Mouse (Mus musculus) ES-E14 (cell line): ENCODE data around the gene Usf1. TPM values are rescaled to one million over a fixed set of nuclear protein-coding genes. Genes with fewer than 3 reads are reported as not detected.

Experiments used
- DNase-seq: peaks from one replicate; pipeline ENCODE4 v3.0.0-alpha.2; 2013; ENCODE audit warnings: low read depth, low spot score
- H3K27ac ChIP-seq: 2 replicates; pipeline ENCODE4 v1.5.1; 2012; ENCODE audit warnings: low read depth, mild to moderate bottlenecking, low read length, moderate library complexity, mixed read lengths; ENCODE audit not compliant: poor library complexity, insufficient read depth, severe bottlenecking
- H3K36me3 ChIP-seq: 2 replicates; pipeline ENCODE4 v1.6.1; 2012; ENCODE audit warnings: mild to moderate bottlenecking, low read length, moderate library complexity, mixed read lengths; ENCODE audit not compliant: control insufficient read depth, poor library complexity, insufficient read depth, severe bottlenecking
- H3K4me1 ChIP-seq, 2 experiments: fragments of 150-350 bp in 1 of 2; sonication (generic) in 1 of 2; 2 replicates each; pipeline ENCODE4 v1.6.1; 2012; ENCODE audit warnings: low read length in 2 of 2, mild to moderate bottlenecking in 1 of 2, mixed read lengths in 1 of 2; ENCODE audit not compliant: control insufficient read depth in 2 of 2, insufficient read depth in 2 of 2, poor library complexity in 1 of 2
- H3K4me3 ChIP-seq, 2 experiments: fragments of 150-350 bp in 1 of 2; sonication (generic) in 1 of 2; 2 replicates each; pipeline ENCODE4 v1.5.1; 2012; ENCODE audit warnings: low read length in 2 of 2, low read depth in 1 of 2, mild to moderate bottlenecking in 1 of 2, mixed read lengths in 1 of 2; ENCODE audit not compliant: insufficient read depth in 1 of 2, poor library complexity in 1 of 2, severe bottlenecking in 1 of 2
- H3K9ac ChIP-seq: 2 replicates; pipeline ENCODE4 v1.6.1; 2012; ENCODE audit warnings: low read depth, mild to moderate bottlenecking, low read length, mixed read lengths; ENCODE audit not compliant: poor library complexity, insufficient read depth, severe bottlenecking
- H3K9me3 ChIP-seq: fragments of 150-350 bp; sonication (generic); 2 replicates; pipeline ENCODE4 v1.6.1; 2012; ENCODE audit warnings: low read depth, mild to moderate bottlenecking, low read length; ENCODE audit not compliant: control insufficient read depth, insufficient read depth
- CHD2 ChIP-seq: IDR thresholded peaks from 2 replicates; pipeline ENCODE4 v1.6.1; 2014; ENCODE audit warnings: mild to moderate bottlenecking, low read depth, low read length, inconsistent platforms
- HCFC1 ChIP-seq: IDR thresholded peaks from 2 replicates; pipeline ENCODE4 v1.6.1; 2012; ENCODE audit warnings: low read length, inconsistent platforms, borderline replicate concordance; ENCODE audit not compliant: insufficient read depth
- MAFK ChIP-seq: IDR thresholded peaks from 2 replicates; pipeline ENCODE4 v1.6.1; 2014; ENCODE audit warnings: mild to moderate bottlenecking, low read depth, low read length, inconsistent platforms; ENCODE audit not compliant: insufficient read depth
- ZC3H11A ChIP-seq: IDR thresholded peaks from 2 replicates; pipeline ENCODE4 v1.6.1; 2012; ENCODE audit warnings: low read depth, mild to moderate bottlenecking, inconsistent platforms, low read length, borderline replicate concordance
- ZNF384 ChIP-seq: IDR thresholded peaks from 2 replicates; pipeline ENCODE4 v1.6.1; 2012; ENCODE audit warnings: low read depth, low read length, inconsistent platforms
- in situ Hi-C, 2 experiments: fragments of 600-800 bp; cut with MboI; formaldehyde crosslinking; loops; one replicate each; pipeline ENCODE4 v1.15.1; 2025; ENCODE audit warnings: low sequenced_read_pairs in 2 of 2, inconsistent platforms in 1 of 2; ENCODE audit not compliant: unreplicated experiment in 2 of 2
- total RNA-seq: library from RNA; depleted of rRNA; stranded (reverse); fragments of 300-350 nt; gene quantifications from 2 replicates; pipeline ENCODE4 v1.2.3, GENCODE M21; 2012

Gene Usf1
- total RNA-seq, 1 experiment, result 151 TPM

DNA sequence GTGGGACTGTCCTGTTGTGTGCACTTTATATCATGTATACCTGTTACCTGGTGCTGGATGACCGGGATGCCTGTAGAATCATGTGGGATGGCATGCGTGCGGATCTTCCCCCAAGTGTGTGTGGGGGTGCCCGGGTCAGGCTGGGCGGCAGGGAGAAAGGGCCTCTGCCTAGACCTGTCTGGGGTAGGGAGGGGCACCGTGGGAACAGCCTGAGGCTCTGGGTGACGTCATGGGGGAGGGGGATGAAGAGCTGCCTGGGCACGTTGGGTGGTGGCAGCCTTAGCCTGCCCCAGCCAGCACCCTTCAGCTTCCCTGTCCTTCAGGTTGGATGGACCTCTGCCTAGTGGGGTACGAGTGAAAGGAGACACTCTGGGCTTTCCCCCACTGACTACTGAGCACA, 26.8 kb upstream of the Usf1 start:
- Histone ChIP-seq H3K9me3 (no peaks in the 10 kb centered on the region), H3K4me1 (peaks cover 1 to 30% of the 10 kb centered on the region in 2 experiments; a peak in 2 of 4 replicates), H3K4me3 (no peak overlapping the region), H3K9ac (no peak overlapping the region), H3K36me3 (no peaks in the 10 kb centered on the region), H3K27ac (no peak overlapping the region)
- DNase-seq, result no peak
- in situ Hi-C loops, result no loop called here
- TF ChIP-seq HCFC1, result no peak
- TF ChIP-seq MAFK, result no peak
- TF ChIP-seq CHD2, result no peak
- no peak for TF ChIP-seq ZC3H11A
- no peak for TF ChIP-seq ZNF384

DNA sequence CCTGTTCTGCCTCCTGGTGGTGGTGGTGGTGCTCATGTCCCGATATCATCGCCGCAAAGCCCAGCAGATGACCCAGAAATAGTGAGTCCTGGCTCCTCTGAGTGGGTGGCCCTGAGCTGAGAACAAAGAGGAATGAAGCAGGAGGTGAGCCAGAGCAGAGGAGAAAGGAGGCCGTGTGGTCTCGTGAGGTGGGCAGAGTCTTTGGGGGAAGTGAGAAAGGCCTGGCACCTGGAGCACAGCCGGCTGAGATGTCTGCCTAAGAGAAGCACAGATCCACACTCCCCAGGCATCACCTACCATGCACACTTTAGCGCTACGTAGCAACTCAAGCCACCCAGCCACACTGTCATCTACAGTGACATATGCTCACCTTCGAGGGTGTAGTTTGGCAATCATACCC, 25.9 kb upstream of the Usf1 start:
- no peak overlapping the region for H3K4me3 ChIP-seq
- no peaks in the 10 kb centered on the region for H3K9me3 ChIP-seq
- no peaks in the 10 kb centered on the region for H3K36me3 ChIP-seq
- TF ChIP-seq HCFC1 (no peak), ZC3H11A (no peak), ZNF384 (no peak), CHD2 (no peak), MAFK (no peak)
- no peak overlapping the region for H3K27ac ChIP-seq
- DNase-seq, result no peak
- H3K4me1 ChIP-seq, result peaks cover 2 to 36% of the 10 kb centered on the region in 2 experiments; a peak in 3 of 4 replicates
- in situ Hi-C loops, result no loop called here
- no peak overlapping the region for H3K9ac ChIP-seq

DNA sequence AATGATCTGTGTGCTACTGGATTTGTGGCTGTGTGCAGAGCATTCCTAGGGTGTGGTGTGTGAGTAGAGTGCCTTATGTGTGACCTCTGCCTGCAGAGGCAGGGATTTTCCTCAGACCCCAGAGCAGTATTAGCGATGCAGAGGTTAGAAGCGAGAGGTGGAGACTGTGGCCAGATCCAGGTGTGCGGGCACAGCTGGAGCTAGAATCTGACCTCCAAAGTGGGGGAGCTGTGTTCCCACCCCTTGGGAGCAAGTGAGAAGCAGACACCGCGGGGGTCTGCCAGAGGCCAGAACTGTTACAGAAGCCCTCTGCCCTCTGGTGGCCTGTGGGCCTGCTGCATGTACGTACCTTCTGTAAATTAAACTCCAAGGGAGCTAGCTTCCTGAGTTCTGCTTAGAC, 24.0 kb upstream of the Usf1 start:
- peaks cover 5 to 36% of the 10 kb centered on the region in 2 experiments; a peak in 3 of 4 replicates for H3K4me1 ChIP-seq
- in situ Hi-C loops, result no loop called here
- TF ChIP-seq ZNF384 (no peak), CHD2 (no peak), HCFC1 (no peak), MAFK (no peak)
- no peak for DNase-seq
- H3K9me3 ChIP-seq, result no peaks in the 10 kb centered on the region
- H3K9ac ChIP-seq, result no peak overlapping the region
- no peak overlapping the region for H3K4me3 ChIP-seq
- H3K27ac ChIP-seq, result no peak overlapping the region
- no peaks in the 10 kb centered on the region for H3K36me3 ChIP-seq

DNA sequence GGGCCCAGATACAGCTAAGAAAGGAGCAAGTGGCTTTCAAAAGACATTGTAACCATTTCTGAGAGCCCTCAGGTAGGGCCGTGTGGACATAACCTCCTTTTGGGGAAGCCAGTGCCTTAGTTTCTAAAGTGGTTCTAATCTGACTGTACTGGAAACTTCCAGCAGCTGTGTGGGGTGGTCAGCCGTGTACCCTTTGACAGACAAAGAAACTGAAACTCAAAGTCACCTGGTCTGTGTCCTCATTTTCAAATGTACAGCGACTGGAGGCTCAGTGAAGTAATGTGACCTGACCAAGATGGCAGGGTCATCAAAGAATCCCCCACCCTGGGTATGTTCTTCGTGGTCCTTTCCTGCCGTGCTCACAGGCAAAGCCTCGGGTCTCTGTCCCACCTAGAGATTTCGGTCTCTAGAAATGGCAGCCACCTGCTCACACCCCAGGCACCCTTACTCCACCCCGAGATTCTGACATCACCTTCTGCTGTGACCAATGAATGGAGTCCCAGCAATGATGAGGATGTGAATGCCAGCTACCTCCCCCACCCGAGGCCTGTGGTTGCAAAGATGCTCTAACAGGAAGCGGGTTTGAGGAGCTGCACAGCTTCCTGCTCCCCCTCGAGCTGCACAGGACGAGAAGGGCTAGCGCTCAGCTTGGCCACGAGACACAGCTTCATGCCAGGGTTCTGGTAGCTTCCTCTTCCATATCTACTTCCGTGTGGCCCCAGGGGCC, 22.6 kb upstream of the Usf1 start, which contains the start of gene Arhgap30:
Gene Arhgap30 (plus strand): TSS at position 579 of the 727 bp plus-strand sequence.
- in situ Hi-C loops, result no loop called here
- H3K9me3 ChIP-seq, result no peaks in the 10 kb centered on the region
- TF ChIP-seq ZC3H11A (no peak), CHD2 (no peak), MAFK (no peak), ZNF384 (no peak), HCFC1 (no peak)
- DNase-seq, result no peak
- H3K27ac ChIP-seq, result 0 out of 2 replicates have a peak within 1 kb of the TSS, but pooled peaks have one; percentile 8
- no peak within 1 kb of the TSS for H3K9ac ChIP-seq
- H3K4me3 ChIP-seq, result peak within 1 kb of the TSS; percentile 27 to 48
- no peaks in the 10 kb centered on the region for H3K36me3 ChIP-seq
- peaks cover 5 to 36% of the 10 kb centered on the region in 2 experiments; a peak in 3 of 4 replicates for H3K4me1 ChIP-seq
